Mouse (Mus musculus) neural tube, embryonic 13.5 days (tissue): ENCODE measurements around the gene Slit3. TPM values are rescaled to one million over a fixed set of nuclear protein-coding genes. Genes with fewer than 3 reads are reported as not detected.

Source experiments
- ATAC-seq: fragments of 200-750 bp; cut with Nextera tagmentation; 2 replicates; pipeline ENCODE4 v1.8.0; 2017; ENCODE audit warnings: low read depth, mild to moderate bottlenecking, moderate TSS enrichment, moderate library complexity
- H3K27ac ChIP-seq: fragments of 300-500 bp; sonication (generic); replicated peaks from 2 replicates; pipeline ENCODE4 v1.5.1; 2015; ENCODE audit warnings: moderate library complexity, mild to moderate bottlenecking, inconsistent platforms
- H3K27me3 ChIP-seq: fragments of 300-500 bp; sonication (generic); 2 replicates; pipeline ENCODE4 v1.6.1; 2015; ENCODE audit warnings: mild to moderate bottlenecking, inconsistent platforms
- H3K36me3 ChIP-seq: fragments of 300-500 bp; sonication (generic); 2 replicates; pipeline ENCODE4 v1.6.1; 2015; ENCODE audit warnings: mild to moderate bottlenecking, inconsistent platforms
- H3K4me1 ChIP-seq: fragments of 300-500 bp; sonication (generic); replicated peaks from 2 replicates; pipeline ENCODE4 v1.6.1; 2015; ENCODE audit warnings: inconsistent platforms
- H3K4me2 ChIP-seq: fragments of 300-500 bp; sonication (generic); 2 replicates; pipeline ENCODE4 v1.6.1; 2015; ENCODE audit warnings: inconsistent platforms, mild to moderate bottlenecking, moderate library complexity
- H3K4me3 ChIP-seq: fragments of 300-500 bp; sonication (generic); 2 replicates; pipeline ENCODE4 v1.5.1; 2015; ENCODE audit warnings: mild to moderate bottlenecking, inconsistent platforms
- H3K9ac ChIP-seq: fragments of 300-500 bp; sonication (generic); 2 replicates; pipeline ENCODE4 v1.6.1; 2015; ENCODE audit warnings: moderate library complexity, mild to moderate bottlenecking, inconsistent platforms
- H3K9me3 ChIP-seq: fragments of 300-500 bp; sonication (generic); 2 replicates; pipeline ENCODE4 v1.6.1; 2016; ENCODE audit warnings: inconsistent platforms
- WGBS: fragments of 180-500 bp; shearing (Covaris S2); methylation state at CpG from one replicate; pipeline ENCODE4 v1.1.7; 2015; 5-methylcytosine and 5-hydroxymethylcytosine counted together
- polyA plus RNA-seq: library from polyadenylated mRNA; unstranded; fragments of >200 nt; fragmentation: Nextera tagmentation; extraction: Ambion mirVana; gene quantifications from 2 replicates; pipeline ENCODE4 v1.2.1, GENCODE M21; 2015

Gene Slit3
- polyA plus RNA-seq, 1 experiment from 2014 or later, result 31.2 TPM

DNA sequence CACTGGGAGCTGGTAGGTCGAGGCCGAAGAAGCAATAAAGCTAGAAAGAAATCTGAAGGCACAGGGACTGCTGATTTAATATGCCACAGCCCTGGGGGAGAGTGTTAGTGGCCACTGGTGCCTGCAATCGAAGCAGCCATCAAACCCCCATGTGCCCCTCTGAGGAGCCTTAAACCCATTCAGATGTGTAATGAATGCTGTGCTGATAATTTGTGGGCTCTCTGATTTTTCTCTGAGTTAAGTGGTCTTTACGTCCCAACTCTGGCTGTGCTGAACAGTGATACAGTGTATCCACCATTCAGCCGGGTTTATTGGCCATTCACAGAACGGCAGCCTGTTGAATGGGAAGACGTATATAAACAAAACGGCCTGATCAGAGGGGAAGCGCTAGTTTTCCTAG is 83.1 kb downstream of the Slit3 start:
- H3K4me3 ChIP-seq, result no peak overlapping the region
- H3K27ac ChIP-seq, result peak overlapping the region; percentile 59
- no peak overlapping the region for H3K9ac ChIP-seq
- H3K4me1 ChIP-seq, result peaks cover 38% of the 10 kb centered on the region
- no peaks in the 10 kb centered on the region for H3K9me3 ChIP-seq
- WGBS, result 6% methylated on average over 9 of the region's 9 CpGs
- peak overlapping the region; percentile 31 for H3K4me2 ChIP-seq
- ATAC-seq, result peak; percentile 87
- H3K27me3 ChIP-seq, result peaks cover 43% of the 10 kb centered on the region
- H3K36me3 ChIP-seq, result no peaks in the 10 kb centered on the region

DNA sequence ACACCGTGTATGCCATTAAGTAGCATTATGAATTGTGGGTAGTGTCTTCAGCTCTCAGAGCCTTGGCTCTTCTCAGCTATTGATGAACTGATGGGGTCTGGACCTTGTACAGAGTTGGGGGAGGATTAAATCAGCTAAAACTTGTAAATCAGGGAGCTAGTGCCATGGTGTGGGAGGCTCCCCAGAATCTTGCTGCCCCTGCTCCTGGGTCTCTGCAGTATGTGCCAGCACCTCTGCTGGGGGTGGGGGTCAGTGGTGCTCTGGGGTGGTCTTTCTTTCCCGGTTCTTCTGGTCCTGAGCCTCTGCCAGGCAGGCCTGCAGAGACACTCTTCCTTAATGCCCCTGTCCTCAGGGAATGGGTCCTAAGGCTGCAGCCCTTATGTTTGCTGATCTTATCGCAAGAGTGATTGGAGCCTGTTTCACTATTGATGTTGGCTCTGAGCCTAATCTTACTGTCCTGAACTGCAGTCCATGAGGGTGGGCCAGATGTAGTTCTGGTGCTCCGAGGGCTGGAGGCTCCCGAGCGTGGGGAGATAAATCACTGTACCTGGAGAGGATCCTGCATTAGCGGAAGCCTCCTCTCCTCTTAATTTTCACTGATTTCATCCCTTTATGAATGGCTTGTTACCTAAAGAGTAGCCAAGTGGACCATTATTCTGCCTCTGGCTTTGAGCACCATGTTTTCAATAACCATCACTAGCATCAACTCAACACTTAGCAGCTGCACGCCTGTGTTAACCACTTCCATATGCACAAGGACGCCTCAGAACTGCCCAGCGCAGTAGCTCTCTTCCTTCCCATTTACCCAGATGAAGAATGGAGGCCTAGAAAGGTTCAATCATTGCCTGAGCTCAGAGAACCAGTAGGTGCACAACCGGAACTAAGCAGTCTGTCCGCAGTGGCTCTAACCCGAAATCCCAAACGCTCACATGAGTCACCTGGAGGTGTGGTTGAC is 90.0 kb downstream of the Slit3 start:
- Histone ChIP-seq H3K4me3 (no peak overlapping the region), H3K4me1 (peaks cover 5% of the 10 kb centered on the region; the same call in 1 of the 2 replicates), H3K27me3 (peaks cover 14% of the 10 kb centered on the region), H3K36me3 (no peaks in the 10 kb centered on the region), H3K9ac (no peak overlapping the region), H3K9me3 (no peaks in the 10 kb centered on the region), H3K4me2 (no peak overlapping the region), H3K27ac (no peak overlapping the region)
- ATAC-seq, result no peak
- WGBS, result 78% methylated on average over 14 of the region's 14 CpGs

DNA sequence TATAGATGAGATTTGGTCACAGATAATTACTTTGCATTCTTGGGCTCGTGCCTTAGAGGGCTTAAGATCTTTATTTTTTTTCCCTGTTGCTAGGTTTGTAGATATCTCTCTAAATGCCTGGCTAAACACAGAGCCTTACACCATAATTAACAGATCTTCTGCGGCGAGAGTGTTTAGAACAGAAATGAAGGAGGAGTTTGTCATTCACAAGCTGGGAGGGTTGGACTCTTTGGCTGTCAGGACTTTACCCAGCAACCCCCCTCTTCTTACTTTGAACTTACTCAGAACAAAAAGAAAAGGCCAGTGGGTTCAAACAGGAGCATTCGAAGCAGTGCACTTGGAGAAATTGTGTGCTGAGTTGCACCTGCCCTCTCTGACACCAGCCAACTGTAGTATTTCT is 103.0 kb downstream of the Slit3 start:
- Histone ChIP-seq H3K4me1 (peaks cover 5% of the 10 kb centered on the region; the same call in 1 of the 2 replicates), H3K9ac (no peak overlapping the region), H3K4me2 (no peak overlapping the region), H3K4me3 (no peak overlapping the region), H3K36me3 (no peaks in the 10 kb centered on the region), H3K27me3 (peaks cover 21% of the 10 kb centered on the region), H3K27ac (no peak overlapping the region), H3K9me3 (no peaks in the 10 kb centered on the region)
- ATAC-seq, result no peak
- WGBS, result 26% methylated on average over 4 of the region's 4 CpGs

DNA sequence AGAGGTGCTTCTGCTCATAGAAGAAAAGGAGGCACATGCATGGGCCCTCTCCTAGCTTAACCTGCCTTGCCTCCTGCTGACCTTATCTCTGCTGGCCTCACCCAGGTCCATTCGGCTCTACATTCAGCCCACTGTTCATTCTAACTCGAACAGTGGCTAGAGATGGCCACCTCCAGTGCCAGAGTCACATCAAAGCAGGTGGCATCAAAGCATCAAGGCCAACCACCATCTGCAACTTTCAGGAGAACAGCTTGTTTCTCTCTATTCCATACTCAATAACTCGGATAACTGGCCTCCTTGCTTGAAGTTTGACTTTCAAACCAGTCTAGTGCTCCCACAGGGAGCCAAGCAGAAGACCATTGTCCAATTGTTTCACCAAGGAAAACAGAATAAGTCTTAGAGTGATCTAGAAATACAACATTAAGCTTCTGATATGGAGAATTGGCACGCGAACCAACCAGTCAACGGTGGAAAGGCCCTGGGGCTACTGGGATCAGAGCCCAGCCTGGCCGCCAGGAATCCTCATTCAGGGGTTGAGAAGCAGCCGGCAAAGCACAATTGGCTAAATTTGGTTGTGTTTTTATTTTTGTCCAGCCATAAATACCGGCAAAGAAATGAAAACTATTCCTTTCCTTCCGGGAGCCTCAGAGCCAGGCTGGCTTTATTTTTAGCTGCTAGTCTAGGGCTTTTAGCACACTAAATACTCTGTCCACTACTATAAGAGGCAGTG is 110.5 kb downstream of the Slit3 start:
- peaks cover 13% of the 10 kb centered on the region; the same call in 1 of the 2 replicates for H3K27me3 ChIP-seq
- H3K9ac ChIP-seq, result no peak overlapping the region
- H3K4me2 ChIP-seq, result no peak overlapping the region
- no peaks in the 10 kb centered on the region for H3K36me3 ChIP-seq
- H3K4me3 ChIP-seq, result no peak overlapping the region
- no peak for ATAC-seq
- no peak overlapping the region for H3K27ac ChIP-seq
- H3K4me1 ChIP-seq, result no peaks in the 10 kb centered on the region
- 87% methylated on average over 10 of the region's 10 CpGs for WGBS
- H3K9me3 ChIP-seq, result no peaks in the 10 kb centered on the region

DNA sequence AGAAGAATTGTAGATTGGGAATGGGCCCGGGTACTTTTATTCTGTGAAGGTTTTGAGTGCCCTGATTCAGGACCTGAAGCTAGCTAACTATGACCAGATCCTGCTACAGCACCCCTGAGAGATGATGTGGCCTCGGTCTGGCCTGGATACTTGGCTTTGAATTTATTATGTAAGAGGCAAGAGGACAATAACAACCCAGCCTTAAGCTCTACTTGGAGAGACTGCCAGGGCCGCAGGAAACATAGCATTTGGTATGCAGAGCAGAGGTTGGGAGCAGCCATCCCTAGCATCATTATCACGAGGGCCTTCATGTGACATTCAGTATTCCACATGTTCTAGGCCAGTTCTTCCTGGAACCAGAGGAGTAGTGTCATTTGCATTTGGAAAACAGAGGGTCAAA is 111.3 kb downstream of the Slit3 start:
- Histone ChIP-seq H3K4me1 (no peaks in the 10 kb centered on the region), H3K27me3 (0 out of 2 replicates have a peak, but pooled peaks cover 5% of the 10 kb centered on the region), H3K4me2 (no peak overlapping the region), H3K9ac (no peak overlapping the region), H3K4me3 (no peak overlapping the region), H3K36me3 (no peaks in the 10 kb centered on the region), H3K27ac (no peak overlapping the region), H3K9me3 (no peaks in the 10 kb centered on the region)
- WGBS, result 91% methylated on average over 4 of the region's 4 CpGs
- no peak for ATAC-seq

DNA sequence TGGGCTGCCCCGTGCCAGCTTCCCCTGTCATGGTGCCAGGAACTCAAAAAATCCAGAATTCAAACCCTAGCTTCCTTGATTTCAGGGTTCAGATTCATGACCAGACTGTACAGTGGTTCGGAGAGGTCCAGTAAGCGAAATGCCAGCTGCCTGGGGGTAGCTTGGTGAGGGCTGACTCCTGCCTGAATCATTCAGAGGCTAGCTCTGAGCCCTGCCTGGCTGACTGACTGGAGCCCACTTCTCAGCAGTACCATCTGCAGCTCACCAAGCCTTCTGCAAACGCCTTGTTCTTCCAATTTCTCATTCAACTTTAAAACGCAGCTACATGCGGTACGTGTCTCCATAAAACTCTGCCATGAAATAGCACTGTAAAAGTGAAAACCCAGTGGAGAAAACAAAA is 120.4 kb downstream of the Slit3 start:
- H3K4me2 ChIP-seq, result no peak overlapping the region
- no peaks in the 10 kb centered on the region for H3K36me3 ChIP-seq
- H3K27me3 ChIP-seq, result no peaks in the 10 kb centered on the region; the same call in 1 of the 2 replicates
- 88% methylated on average over 7 of the region's 7 CpGs for WGBS
- no peak overlapping the region for H3K27ac ChIP-seq
- H3K4me3 ChIP-seq, result no peak overlapping the region
- no peak overlapping the region for H3K9ac ChIP-seq
- no peaks in the 10 kb centered on the region for H3K9me3 ChIP-seq
- H3K4me1 ChIP-seq, result peaks cover under 1% of the 10 kb centered on the region; the same call in 1 of the 2 replicates
- no peak for ATAC-seq

DNA sequence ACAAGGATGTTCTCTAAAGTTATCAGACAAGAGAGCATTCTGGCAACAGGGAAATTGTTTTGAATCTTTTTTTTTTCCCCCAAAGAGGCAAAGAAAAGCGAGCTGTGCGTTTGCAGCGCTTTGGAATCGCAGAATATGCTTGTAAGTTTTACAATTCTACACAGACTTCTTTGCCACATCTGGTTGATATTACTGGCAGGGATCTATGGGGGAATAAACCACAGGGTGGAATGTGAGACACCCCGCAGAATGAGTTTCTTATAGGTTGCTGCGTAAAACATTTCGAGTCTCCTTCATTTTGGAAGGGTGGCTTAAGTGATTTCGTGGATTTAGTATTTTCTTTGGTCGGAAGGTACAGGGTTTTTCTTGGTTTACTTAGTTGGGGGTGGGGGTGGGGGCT is 122.6 kb downstream of the Slit3 start:
- H3K4me1 ChIP-seq, result peaks cover 16% of the 10 kb centered on the region
- no peak overlapping the region for H3K27ac ChIP-seq
- H3K27me3 ChIP-seq, result peaks cover 6% of the 10 kb centered on the region; the same call in 1 of the 2 replicates
- WGBS, result 82% methylated on average over 9 of the region's 9 CpGs
- H3K9ac ChIP-seq, result no peak overlapping the region
- ATAC-seq, result no peak
- no peaks in the 10 kb centered on the region for H3K36me3 ChIP-seq
- H3K4me2 ChIP-seq, result no peak overlapping the region
- H3K9me3 ChIP-seq, result no peaks in the 10 kb centered on the region
- H3K4me3 ChIP-seq, result no peak overlapping the region

DNA sequence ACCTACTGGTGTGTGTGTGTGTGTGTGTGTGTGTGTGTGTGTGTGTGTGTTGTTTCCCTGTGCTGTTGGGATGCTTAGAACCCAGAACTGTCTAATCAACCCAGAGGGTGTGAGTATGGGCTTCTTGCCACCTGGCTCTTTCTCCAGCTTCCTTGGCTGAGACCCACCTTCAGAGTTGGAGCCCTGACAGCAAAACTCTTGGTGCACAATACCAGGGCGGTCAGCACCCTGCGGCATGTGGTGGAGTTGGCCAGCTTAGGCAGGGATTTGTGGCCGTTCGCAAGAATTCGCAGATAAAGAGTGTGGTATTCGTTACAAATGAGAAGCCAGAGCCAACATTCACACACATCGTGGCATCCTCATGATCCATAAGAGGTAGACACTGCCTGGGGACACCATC is 123.5 kb downstream of the Slit3 start:
- WGBS, result 96% methylated on average over 7 of the region's 7 CpGs
- H3K27me3 ChIP-seq, result peaks cover 10% of the 10 kb centered on the region
- H3K4me1 ChIP-seq, result peaks cover 16% of the 10 kb centered on the region
- no peak for ATAC-seq
- no peak overlapping the region for H3K4me3 ChIP-seq
- no peak overlapping the region for H3K27ac ChIP-seq
- no peak overlapping the region for H3K9ac ChIP-seq
- H3K36me3 ChIP-seq, result no peaks in the 10 kb centered on the region
- no peaks in the 10 kb centered on the region for H3K9me3 ChIP-seq
- H3K4me2 ChIP-seq, result no peak overlapping the region

DNA sequence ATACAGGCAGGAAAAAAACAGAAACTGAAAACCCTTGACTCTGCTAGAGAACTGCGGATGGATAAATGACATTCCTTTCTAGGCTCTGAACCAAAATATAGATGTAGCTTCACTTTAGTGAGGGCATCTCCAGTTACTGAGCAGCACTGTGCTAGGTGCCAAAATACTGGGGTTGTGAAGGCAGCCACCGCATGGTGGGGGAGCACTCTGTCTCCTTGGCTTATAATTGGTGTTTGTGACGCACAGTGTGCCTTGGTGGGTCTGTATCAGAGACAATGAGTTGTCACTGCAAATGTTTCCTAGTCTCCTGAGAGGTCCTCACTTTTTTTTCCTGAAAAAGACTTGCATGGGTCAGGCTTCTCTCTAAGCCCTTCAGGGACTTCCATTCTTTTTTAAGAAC is 125.6 kb downstream of the Slit3 start:
- Histone ChIP-seq H3K27me3 (peaks cover 14% of the 10 kb centered on the region), H3K4me3 (no peak overlapping the region), H3K27ac (0 out of 2 replicates have a peak overlapping the region, but pooled peaks have one; percentile 24), H3K36me3 (no peaks in the 10 kb centered on the region), H3K4me1 (peaks cover 32% of the 10 kb centered on the region), H3K9me3 (no peaks in the 10 kb centered on the region), H3K4me2 (no peak overlapping the region), H3K9ac (no peak overlapping the region)
- no peak for ATAC-seq
- WGBS, result 63% methylated on average over 3 of the region's 3 CpGs

DNA sequence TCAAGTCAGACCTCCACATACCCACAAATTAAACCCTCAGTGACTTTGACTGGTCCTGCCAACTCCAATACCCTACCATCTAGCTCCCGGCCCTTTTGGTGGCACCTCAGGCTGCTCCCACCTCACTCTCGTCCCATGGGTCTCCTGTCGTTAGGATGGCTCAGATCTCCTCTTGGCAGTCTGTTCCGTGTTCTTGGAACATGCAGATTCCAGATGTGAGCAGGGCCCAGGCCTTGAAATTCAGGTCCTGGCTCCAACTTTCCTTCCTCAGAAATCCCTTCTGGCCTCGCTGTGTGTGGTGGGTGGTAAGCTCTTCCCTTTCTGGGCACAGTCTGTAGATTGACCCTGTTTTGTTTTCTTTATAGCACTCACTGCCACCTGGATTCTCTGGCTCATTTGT is 127.1 kb downstream of the Slit3 start:
- Histone ChIP-seq H3K4me3 (no peak overlapping the region), H3K4me1 (peaks cover 37% of the 10 kb centered on the region), H3K27me3 (peaks cover 14% of the 10 kb centered on the region), H3K4me2 (no peak overlapping the region), H3K9me3 (no peaks in the 10 kb centered on the region), H3K9ac (no peak overlapping the region), H3K36me3 (no peaks in the 10 kb centered on the region), H3K27ac (no peak overlapping the region)
- 85% methylated on average over 5 of the region's 5 CpGs for WGBS
- ATAC-seq, result no peak

DNA sequence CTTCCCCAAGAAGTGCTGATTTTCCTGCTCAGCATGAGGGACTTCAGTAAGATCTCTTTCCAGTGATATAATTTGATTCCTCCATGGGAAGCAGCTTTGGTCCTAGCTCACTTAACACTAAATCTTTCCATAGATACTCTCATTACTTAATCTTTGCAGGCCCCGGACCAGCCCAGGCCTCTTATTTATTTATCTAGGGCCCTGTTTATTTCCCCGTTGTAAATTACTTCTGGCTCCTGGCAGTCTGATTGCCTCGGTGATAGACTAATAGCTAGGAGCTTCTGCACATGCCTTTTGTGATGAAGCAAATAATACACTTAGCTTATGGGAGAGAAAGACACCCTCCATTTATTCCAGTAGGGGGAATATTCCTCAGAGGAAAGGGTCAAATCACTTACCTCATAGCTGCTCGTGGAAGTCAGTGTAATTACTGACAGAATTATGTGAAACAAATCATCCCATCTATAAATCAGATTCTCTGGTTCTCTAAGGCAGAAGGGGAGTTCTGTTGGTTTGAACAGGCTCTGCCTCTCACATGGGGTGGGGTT is 129.9 kb downstream of the Slit3 start:
- no peak overlapping the region for H3K9ac ChIP-seq
- no peak overlapping the region for H3K4me3 ChIP-seq
- H3K4me2 ChIP-seq, result no peak overlapping the region
- H3K4me1 ChIP-seq, result peaks cover 37% of the 10 kb centered on the region
- H3K27me3 ChIP-seq, result peaks cover 25% of the 10 kb centered on the region
- WGBS, result 11% methylated on average over 4 of the region's 4 CpGs
- ATAC-seq, result peak; percentile 66
- H3K36me3 ChIP-seq, result no peaks in the 10 kb centered on the region
- H3K27ac ChIP-seq, result peak overlapping the region; percentile 49; the same call in 1 of the 2 replicates
- H3K9me3 ChIP-seq, result no peaks in the 10 kb centered on the region

DNA sequence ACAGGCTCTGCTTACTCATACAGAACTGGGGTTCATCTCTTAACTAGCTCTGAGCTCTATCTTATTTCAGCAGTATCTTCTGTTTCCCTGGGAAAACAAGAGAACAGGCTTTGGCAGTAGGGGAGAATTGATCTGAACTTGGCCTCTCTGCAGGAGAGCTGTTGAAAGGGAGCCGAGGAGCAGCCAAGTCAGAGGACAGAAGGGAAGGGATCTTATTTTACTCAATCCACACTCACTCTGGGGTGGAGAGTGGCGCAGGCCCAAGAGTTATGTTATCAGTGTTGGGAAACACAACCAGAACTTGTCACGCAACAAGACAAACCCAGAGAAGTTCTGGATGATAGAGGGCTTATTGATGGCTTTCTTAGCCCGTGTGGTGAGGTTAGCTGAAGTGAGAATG is 130.9 kb downstream of the Slit3 start:
- 80% methylated on average over 4 of the region's 4 CpGs for WGBS
- ATAC-seq, result no peak
- Histone ChIP-seq H3K4me1 (peaks cover 31% of the 10 kb centered on the region), H3K4me2 (no peak overlapping the region), H3K27me3 (peaks cover 25% of the 10 kb centered on the region), H3K9me3 (no peaks in the 10 kb centered on the region), H3K4me3 (no peak overlapping the region), H3K9ac (no peak overlapping the region), H3K27ac (no peak overlapping the region), H3K36me3 (no peaks in the 10 kb centered on the region)
